Mouse (Mus musculus): ENCODE measurements around the gene Ppfibp1.

DNA sequence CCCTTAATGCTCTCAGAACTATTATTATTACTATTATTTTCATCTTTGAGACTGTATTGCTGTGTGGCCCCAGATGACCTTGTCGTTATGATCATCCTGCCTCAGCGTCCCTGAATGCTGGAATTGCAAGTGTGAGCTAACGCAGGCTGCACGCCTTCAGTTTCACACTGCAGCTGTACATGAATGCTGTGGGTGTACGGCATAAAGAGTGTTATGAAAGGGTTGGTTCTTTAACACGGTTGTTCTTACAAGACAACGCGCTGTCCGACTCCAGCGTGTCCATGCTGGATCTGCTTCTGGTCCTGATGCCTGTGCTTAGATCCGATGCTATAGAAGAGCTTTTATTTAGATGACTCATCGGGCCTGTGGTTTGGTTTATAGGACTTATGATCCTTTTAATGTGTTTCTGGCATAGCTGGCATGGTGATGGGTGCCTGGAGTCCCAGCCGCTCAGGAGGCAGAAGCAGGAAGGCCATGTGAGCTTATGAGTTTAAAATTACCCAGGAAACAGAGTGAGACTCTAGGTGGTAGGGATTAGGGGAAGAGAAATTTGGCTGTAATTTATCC is 161.0 kb downstream of the Ppfibp1 start:
- TF ChIP-seq CHD2 (IDR thresholded peaks at IDR 0.05; ENCODE audit: low read depth, low read length) (no peak), MAFK (IDR thresholded peaks at IDR 0.05; ENCODE audit: insufficient read depth, low read depth, low read length) (no peak), ZNF384 (IDR thresholded peaks at IDR 0.05; ENCODE audit: low read depth, low read length) (no peak), HCFC1 (IDR thresholded peaks at IDR 0.05; ENCODE audit: borderline replicate concordance, insufficient read depth, low read length) (no peak), ZC3H11A (IDR thresholded peaks at IDR 0.05; ENCODE audit: borderline replicate concordance, low read depth, low read length) (no peak)

All from ES-E14 (cell line).